Mouse (Mus musculus) lung, adult 2 months (tissue): ENCODE results near the gene Gsk3a. TPM values are rescaled to one million over a fixed set of nuclear protein-coding genes. Genes with fewer than 3 reads are reported as not detected.

Source experiments
- DNase-seq: peaks from one replicate; pipeline ENCODE4 v3.0.0; 2022
- H3K4me1 ChIP-seq: fragments of 200-500 bp; 2 replicates; pipeline ENCODE4 v1.6.1; 2011; ENCODE audit warnings: low read length; ENCODE audit not compliant: control insufficient read depth, insufficient read depth
- H3K4me3 ChIP-seq: fragments of 200-500 bp; replicated peaks from 2 replicates; pipeline ENCODE3; 2011; ENCODE audit warnings: low read depth, mild to moderate bottlenecking, control low read depth, low read length; ENCODE audit errors: extremely low read depth
- CTCF ChIP-seq: fragments of 200-500 bp; IDR thresholded peaks from 2 replicates; pipeline ENCODE4 v1.5.1; 2011; ENCODE audit warnings: mild to moderate bottlenecking, low read length, control low read depth; ENCODE audit not compliant: insufficient read depth
- POLR2A ChIP-seq: fragments of 200-500 bp; IDR thresholded peaks from 2 replicates; pipeline ENCODE4 v1.6.1; 2011; ENCODE audit warnings: low read depth, mild to moderate bottlenecking, control low read depth, low read length, borderline replicate concordance; ENCODE audit errors: extremely low read depth
- WGBS: fragments of 180-500 bp; shearing (Covaris S2); methylation state at CpG from one replicate; pipeline ENCODE4 v1.1.7; 2018; 5-methylcytosine and 5-hydroxymethylcytosine counted together
- polyA plus RNA-seq: library from polyadenylated mRNA; depleted of rRNA; stranded (reverse); fragments of >200 nt; gene quantifications from 2 replicates; pipeline ENCODE4 v1.2.3, GENCODE M21; 2012

The Gsk3a gene
- polyA plus RNA-seq, 1 experiment: 116 TPM

GRCm38 (mm10) chr7:25227523-25228300, 9.9 kb downstream of the Gsk3a start:
- WGBS: 100% methylated on average over 1 of the region's 1 CpGs
- DNase-seq: no peak
- no peak overlapping the region for H3K4me3 ChIP-seq
- no peaks in the 10 kb centered on the region for H3K4me1 ChIP-seq
- TF ChIP-seq POLR2A (no peak), CTCF (no peak)

DNA sequence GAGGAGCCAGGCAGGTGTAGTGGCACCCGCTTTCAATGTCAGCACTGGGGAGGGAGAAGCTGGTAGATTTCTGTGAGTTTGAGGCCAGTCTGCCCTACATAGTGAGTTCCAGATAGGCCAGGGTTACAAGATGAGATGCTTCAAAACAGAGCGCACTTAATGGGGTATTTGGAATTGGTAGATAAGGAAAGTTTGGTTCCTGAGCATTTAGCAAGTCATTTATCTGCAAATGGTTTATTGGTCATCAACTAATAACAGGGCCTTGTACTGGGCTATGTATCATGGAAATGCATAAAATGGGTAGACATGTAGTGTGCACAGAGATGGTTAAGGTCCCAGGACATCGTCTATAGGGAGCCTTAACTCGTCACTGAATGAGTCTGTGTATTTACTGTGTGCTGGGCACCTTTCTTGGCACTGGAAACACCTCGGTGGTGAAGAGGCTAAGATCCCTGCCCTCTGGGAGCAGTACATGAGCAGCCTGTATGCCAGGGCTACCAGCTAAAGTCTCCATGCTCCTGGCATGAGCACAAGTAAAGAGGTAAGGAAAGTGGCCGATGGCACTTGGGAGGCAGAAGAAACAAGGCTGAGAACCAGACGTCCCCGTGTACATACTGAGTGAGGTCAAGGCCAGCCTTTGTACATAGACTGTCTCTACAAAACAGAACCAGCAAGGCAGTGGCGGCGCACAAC, 15.2 kb downstream of the Gsk3a start:
- 68% methylated on average over 10 of the region's 10 CpGs for WGBS

DNA sequence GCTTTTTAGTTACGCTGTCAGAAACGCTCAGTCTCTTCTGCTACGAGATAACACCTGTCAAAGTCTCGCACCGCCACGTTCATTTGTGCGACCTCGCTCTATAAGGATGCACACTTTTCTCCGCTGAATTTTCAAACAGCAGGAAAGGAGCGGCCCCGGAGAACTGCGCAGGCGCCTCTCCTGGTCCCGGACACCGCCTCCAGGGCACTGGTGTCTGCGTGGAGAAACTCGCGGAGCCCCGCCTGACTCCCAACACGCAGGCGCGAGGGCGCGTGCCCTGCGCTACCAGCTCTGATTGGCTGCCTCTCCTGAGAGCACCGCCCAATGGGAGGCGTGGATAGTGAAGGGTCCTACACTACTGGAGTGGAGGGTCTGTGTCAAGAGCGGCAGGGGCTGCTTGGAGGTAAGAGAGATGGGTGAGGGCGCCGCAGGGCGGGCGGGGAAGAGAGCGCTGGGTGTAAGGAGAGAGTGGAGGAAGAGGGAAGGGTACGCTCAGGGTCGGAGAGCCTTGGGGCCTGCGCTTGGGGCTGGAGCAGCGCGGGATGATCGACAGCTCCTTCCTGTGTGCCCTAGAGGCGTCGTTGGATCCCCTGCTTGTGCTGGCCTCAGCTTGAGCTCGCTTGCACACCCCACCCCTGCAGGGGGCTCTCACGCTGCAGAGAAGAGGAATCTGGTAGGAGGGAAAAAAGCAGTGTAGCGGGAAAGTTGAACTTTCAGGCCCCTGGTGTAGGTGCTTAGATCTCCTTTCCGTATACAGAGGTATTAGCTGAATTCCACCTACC, 16.4 kb downstream of the Gsk3a start, which contains the start of gene Zfp526:
Gene Zfp526 (plus strand): TSS at position 324 of the 782 bp plus-strand sequence.
- peaks cover 11% of the 10 kb centered on the region for H3K4me1 ChIP-seq
- TF ChIP-seq CTCF (no peak), POLR2A (peak; percentile 78; the same call in 1 of the 2 replicates)
- peak within 1 kb of the TSS; percentile 83 for H3K4me3 ChIP-seq
- under 1% methylated on average over 44 of the region's 45 CpGs for whole genome bisulfite sequencing
- peak; percentile 96 for DNase-seq

More for the DNA sequence above, 15.2 kb downstream of the Gsk3a start:
- TF ChIP-seq POLR2A (no peak), CTCF (no peak)
- no peak for DNase-seq
- H3K4me1 ChIP-seq: peaks cover 11% of the 10 kb centered on the region
- no peak overlapping the region for H3K4me3 ChIP-seq

DNA sequence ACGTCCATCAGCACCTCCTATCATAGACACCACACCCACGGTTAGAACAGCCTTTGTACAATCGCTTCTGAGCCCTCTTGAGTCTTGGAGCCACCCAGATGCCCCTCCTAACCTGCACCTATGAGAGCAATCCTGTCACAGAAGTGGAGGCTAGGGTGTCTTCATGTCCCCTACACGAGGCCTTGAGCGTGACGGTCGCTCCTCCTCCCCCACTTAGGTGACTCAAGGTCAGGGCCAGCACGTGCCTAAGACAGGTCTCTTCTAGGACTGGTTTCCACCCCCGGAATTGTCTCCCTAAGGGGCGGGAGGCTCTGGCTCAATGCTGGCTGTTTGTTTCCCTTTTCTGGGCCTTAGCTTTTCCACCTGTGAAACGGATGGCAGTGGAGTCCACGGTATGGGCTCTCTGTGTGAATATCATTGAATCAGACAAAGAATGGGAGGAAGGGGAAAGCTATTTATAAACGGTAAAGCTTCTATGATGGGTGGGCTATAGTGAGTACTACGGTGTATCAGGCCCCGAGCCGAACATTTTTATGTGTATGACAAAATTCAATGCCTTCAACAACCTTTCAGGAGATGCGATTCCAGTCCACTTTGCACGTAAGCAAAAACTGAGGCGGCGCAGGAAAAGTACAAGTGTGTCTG, 17.1 kb downstream of the Gsk3a start, which contains the start of gene Dedd2:
Gene Dedd2 (minus strand): TSS at position 159 of the 645 bp plus-strand sequence.
- peak; percentile 48 for DNase-seq
- 1% methylated on average over 20 of the region's 20 CpGs for WGBS
- Histone ChIP-seq H3K4me1 (peaks cover 11% of the 10 kb centered on the region), H3K4me3 (peak within 1 kb of the TSS; percentile 89)
- TF ChIP-seq CTCF (no peak), POLR2A (peak; percentile 20; the same call in 1 of the 2 replicates)

- 4% methylated on average over 31 of the region's 31 CpGs for WGBS
- H3K4me3 ChIP-seq: peak overlapping the region; percentile 89
- peak; percentile 94 for DNase-seq
- TF ChIP-seq CTCF (no peak), POLR2A (0 out of 2 replicates have a peak, but pooled peaks have one; percentile 87)
- H3K4me1 ChIP-seq: peaks cover 11% of the 10 kb centered on the region
Observed at GRCm38 (mm10) chr7:25219756-25220456, 17.7 kb downstream of the Gsk3a start.

- no peak for TF ChIP-seq CTCF
- TF ChIP-seq POLR2A: no peak
- no peak for DNase-seq
- WGBS: under 1% methylated on average over 16 of the region's 16 CpGs
- Histone ChIP-seq H3K4me3 (peak overlapping the region; percentile 89), H3K4me1 (peaks cover 11% of the 10 kb centered on the region)
Observed at GRCm38 (mm10) chr7:25219416-25219750, 18.3 kb downstream of the Gsk3a start.

- peak overlapping the region; percentile 89 for H3K4me3 ChIP-seq
- 2% methylated on average over 53 of the region's 53 CpGs for WGBS
- peaks cover 11% of the 10 kb centered on the region for H3K4me1 ChIP-seq
- DNase-seq: peak; percentile 59
- no peak for TF ChIP-seq CTCF
- no peak; the same call in 1 of the 2 replicates for TF ChIP-seq POLR2A
Observed at GRCm38 (mm10) chr7:25218705-25219415, 18.8 kb downstream of the Gsk3a start.
